Mouse (Mus musculus) cerebellum, adult 18-20 months (tissue): ENCODE measurements around the gene Igsf21.

Experiments
- DNase-seq, 2 experiments: peaks; one replicate each; pipeline ENCODE4 v3.0.0; 2021

The Igsf21 gene

DNA sequence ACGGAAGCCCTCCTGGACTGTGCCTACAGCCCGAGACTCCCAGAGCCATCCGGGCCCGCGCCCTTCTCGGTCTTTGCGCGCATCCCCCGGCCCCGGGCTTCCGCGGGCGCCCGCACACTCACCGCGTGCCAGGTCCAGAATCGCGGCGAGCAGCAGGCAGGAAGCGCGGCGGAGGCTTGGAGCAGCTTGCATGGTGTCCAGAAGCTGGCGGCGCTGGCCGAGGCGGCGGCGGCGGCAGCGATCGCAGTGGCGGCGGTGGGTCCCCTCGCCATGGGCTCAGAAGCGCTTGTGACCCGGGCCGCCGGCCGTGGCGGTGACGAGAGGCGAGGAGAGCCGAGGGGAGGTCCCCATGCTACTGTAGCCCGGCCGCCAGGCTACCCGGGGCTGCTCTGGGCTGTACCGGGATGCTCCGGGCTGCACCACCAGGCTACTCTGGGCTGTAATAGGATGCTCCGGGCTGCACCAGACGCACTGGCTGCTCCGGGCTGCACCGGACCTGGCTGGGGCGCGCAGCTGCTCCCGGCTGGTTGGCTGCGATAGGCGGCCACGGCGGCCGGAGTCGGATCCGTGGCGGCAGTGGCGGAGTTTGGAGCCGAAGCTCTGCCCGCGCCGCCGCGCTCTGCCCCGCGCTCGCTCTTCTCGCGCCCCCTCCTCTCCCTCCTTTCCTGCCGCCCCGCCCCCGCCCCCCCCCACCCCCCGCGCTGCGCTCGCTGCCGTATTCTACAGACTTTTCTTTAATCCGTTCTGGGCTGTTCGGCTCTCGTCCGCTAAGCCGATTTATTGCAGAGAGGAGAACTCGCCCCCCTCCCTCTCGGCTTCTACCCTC lies at the start of gene Igsf21:
Gene Igsf21 (minus strand): TSS at position 605 of the 826 bp plus-strand sequence.
- peak; percentile 58 to 73 for DNase-seq

DNA sequence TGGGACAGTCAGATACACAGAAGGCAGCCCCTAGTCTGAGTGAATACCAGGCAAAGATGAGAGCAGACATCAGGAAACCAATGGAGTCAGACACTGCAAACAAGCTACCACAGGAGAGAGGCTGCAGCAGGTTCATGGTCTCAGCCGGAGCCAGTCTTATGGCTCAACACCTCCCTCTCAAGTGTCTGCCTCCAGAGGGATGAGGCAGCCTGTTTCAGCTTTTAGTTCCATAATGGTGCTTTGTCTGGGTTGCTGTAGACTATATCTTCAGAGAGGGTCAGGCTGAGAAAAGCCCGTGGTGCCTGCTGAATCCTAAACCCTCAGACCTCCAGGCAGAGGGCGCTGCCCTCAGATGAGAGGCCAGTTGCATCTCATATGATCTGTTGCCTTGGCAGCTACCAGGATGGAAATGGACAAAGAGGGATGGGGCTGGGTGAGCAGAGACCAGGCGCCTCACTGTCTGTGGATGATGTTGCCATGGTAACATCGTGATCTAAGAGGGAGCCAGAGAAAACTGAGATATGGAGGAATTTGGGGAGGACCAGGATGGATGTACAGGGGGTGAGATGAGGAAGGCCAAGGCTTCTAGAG lies 39.2 kb upstream of the Igsf21 start:
- DNase-seq = no peak

DNA sequence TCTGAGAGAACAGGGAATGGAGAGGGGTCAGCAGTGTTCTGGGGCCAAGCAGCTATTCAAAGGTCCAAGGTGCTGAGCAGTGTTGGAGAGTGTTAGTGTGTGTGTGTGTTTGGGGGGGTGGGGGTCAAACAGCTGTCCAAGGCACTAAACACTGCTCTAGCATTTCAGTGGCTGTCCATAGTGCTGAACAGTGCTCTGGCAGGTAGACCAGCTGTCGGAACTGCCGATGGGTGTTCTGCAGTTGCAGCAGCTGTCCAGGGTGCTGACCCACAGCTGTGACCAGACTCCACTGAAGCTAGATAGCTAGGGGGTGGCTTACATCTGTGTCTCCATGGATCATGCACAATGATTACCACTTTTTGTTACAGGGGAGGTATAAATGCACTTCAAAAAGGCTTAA lies 36.8 kb upstream of the Igsf21 start:
- DNase-seq = no peak

DNA sequence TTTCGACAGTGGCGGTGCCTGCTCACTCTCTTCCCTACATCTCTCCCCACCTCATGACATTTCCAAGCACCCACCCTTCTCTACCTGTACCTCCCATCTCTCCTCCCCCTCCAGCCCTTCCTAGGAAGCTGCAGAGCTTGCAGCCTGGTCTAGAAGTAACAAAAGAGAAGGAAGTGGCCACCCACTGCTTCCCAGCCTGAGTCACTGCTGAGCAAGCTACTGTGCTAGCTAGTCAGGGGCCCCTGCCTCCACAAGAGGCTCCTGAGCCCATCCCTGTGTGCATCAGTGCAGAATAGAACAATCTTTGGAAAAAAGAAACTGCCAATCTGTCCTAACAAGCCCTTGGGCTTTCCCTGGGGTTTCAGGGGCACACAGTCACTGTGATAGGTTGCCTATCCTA lies 31.7 kb upstream of the Igsf21 start:
- DNase-seq = no peak

DNA sequence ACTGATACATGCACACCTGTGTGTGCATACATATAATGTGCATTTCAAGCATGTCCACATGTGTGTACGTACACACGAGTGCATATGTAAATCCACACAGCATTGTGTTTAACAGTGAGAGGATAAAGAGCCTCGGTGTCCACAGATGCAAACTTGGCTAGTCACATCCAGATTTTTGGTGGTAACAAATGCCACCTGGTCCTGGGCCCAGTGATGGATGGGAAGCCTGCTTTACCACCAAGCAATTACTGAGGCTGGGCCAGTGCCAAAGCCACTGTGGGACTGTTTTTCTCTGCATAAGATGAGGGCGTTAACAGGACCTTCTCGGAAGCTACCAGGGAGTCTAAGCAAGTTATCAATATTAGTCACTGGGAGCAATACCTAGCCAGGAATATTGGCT lies 25.3 kb upstream of the Igsf21 start:
- peak; percentile 34 to 44 for DNase-seq

DNA sequence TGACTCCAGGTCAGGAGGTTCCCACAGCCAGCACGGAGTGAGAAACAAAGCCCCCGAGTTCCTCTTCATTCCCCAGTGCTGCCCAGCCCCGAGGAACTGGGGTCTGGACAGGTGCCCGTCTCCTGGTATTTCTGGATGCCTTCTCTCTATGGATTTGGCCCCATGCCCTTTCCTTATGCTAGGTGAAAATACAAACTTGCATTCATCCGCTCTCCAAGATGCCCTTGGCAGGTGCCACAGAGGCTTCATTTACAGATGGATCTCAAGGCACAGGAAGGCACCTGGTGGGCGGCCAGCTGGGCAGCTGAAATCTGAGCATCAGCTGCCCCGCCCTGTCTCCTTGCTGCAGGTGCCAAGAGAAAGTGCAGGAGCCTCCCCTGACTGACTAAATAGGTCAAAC lies 23.9 kb upstream of the Igsf21 start:
- peak; percentile 91 to 92 for DNase-seq

DNA sequence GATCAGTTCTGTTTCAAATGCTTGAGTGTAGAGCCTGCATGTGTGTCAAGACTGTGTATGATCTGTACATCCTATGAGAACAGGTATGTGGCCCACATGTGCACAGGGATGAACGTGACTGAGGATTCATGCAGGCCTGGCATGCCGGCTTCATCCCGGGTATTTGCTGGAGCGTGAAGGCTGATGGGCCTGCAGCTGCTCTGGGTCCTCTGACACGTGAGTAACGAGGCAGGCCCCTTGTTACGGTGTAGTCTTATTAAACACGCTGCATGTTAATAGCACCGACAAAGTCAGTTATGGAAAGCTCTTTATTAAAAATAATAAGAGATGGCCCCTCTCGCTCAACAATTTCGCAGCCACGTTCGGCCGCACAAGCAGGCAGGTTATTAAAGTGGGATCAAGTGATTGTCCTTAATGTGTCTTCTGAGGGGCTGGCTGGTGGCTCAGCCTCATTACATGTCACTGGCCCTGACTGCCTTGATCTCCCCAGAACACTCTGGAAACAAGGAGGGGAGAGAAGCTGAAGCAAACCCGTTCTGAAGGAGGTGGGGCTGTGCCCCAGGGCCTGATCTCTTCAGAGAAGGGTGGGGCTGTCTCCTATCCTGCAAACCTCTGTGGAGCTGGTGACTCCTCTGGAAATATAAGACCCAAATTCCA lies 22.7 kb upstream of the Igsf21 start:
- peak in 1 of 2 experiments; percentile 13 for DNase-seq

DNA sequence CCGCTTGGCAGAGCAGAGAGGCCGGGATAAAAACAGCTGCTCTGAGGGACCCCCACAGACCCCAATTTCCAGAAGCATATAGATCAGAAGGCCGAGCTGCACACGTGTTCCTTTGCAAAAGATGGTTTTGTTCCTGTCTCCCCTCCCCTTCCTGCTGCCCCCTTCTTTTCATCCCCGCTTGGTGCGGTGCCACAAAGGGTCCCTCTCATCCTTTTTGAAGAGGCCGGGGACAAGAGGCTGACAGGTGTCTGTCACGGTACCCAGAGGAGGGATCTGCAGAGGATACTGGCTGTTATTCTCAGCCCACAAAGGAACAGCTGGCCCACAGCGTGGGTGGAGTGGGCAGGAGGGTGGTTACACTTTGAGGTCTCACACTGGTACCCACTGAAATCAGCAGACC lies 21.3 kb upstream of the Igsf21 start:
- peak in 1 of 2 experiments; percentile 17 for DNase-seq

DNA sequence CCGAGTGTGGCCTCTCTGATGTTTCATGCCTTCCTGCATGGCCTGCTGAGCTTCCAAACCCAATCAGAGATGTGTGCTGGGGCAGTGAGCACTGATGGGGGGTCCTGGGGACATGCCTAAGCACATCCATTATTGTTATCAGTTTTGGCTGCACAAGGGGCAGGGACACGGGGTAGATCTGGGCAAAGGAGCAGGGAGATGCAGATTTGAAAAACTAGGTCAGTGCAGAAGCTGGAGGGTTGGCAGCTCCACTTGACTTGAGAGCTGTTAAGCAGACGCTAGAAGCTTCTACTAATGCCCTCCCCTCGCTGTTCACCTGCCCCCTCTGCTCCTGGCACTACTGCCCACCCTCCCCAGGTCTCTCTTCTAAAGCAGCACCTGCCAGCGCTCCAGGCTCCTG lies 20.5 kb upstream of the Igsf21 start:
- DNase-seq = peak; percentile 32 to 36

DNA sequence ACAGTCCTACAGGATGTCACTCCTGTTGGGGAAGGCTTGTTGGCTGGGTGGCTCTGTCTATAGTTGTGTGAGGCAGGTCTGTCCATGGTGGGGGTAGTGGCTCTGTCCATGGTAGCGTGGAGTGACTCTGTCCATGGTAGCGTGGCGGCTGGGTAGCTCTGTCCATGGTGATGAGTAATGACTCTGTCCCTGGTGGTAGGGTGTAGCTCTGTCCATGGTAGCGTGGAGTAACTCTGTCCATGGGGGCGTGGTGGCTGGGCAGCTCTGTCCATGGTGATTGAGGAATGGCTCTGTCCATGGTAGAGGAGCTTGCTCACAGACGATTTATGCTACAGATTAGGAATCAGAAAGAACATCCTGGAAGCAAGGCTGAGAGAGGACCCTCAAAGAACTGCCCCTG lies 12.4 kb upstream of the Igsf21 start:
- no peak for DNase-seq

DNA sequence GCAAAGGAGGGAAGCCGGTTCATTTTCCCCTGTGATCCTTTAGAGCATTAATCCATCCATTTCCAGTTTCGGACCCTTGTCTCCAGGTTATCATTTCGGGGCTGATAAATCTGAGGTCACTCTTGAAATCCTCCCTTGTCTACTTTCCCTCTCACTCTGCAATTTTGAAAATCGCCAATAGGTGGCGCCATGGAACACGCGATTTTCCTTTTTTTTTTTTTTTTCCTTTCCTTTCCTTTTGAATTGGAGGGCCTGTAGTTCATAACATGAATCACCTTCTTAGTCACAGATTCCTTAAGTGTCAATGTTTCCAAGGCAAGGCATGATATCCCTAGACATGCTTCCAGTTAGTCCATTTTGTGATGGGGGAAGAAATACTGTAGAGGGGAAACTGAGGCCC lies 5.8 kb upstream of the Igsf21 start:
- peak; percentile 61 to 78 for DNase-seq

DNA sequence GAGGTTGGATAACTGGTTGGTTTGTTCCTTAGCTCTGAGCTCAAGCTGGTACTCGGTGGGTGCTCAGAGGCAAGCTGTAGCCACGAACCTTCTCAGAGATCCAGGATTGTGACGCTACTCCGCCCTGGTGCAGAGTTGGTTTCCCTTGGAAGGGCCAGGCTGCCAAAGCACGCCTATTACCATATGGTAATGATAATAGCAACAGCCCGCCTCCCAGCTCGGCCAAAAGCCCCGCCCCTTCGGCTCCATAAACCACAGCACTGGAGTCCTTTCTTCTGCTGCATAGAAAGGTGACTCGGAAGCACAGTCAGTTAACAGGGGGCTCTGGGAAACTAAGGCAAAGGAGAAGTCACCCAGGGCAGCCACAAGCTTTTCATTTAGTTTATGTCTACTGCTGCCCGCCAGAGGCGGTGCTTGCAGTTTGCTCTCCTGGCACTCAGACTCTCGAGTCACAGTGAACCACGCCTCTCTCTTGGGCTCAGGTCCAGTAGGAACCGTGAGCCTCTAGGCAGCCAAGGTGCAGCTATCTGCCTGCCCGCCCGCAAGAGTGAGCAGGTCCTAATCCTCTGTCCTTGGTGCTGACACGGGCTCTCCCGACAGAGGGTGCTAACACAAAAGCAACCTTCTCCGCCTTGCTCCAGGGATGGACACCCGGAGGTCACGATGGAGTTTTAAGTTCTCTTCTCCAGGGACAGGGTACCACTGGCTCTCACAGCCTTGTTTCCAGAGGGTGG lies 2.6 kb upstream of the Igsf21 start:
- peak; percentile 86 to 91 for DNase-seq

DNA sequence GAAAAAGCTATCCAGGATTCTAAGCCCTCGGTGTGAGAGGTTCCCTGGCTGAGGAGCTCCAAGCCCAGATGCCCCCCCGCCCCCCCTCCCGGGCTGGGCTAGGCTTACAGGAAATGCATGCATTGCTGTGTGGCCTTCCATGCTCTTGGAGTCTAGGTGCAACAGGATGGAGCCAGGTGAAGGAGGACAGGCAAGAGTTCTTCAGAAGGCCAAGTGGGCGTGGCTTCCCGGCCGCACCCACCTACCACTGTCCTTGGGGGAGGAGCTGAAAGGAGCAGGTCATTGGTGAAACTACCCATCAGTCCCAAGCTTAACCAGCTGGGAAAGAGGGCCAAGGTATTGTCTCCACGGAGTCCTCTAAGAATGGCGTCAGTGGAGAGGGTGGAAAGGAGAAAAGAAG lies 1.8 kb upstream of the Igsf21 start:
- DNase-seq = peak; percentile 33 to 39

DNA sequence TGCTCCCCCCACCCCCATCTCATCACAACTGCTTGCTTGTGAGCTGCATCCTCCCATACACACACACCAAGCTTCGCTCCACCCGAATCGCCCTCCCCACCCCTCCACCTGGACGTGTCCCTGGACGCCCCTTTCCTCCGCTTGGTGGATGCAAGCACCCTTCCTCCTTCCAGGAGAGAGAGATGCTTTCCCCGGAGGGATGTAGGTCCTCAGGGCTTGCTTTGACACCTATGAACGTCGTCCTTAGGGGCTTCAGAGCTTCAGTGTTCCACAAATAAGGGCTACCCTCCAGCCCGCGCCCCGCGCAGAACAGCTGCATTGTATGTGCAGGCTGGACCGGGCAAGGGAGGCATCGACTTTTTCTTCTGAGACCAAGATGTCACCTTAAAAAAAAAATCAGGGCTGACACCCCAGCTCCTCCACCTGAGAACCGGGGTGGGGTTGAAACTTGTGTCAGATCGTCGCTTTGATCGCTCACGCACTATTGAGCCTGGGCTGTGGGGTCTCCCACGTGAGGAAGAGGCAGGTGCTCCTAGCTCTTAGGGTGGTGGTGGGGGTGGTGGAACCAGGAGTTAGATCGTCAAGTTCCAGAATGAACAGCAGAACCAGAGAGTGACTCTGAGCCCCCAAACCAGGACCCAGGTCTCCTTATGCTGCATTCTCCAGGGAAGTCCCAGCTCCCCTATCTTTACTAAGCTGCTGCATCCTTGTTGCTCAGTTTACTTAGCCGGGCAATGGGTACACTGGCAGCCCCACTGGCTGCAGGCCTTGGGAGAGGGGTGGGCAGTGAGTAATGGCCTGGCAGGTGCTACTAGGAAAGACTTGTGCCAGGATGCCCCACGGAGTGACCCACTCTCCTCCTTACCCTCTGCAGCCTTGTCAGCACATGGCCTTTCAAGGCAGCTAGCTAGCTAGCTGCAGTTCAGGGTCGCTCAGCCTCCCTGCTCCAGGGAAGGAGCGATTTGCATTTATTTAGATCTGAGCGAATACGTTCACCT lies 721 bp upstream of the Igsf21 start:
- DNase-seq = peak; percentile 39

DNA sequence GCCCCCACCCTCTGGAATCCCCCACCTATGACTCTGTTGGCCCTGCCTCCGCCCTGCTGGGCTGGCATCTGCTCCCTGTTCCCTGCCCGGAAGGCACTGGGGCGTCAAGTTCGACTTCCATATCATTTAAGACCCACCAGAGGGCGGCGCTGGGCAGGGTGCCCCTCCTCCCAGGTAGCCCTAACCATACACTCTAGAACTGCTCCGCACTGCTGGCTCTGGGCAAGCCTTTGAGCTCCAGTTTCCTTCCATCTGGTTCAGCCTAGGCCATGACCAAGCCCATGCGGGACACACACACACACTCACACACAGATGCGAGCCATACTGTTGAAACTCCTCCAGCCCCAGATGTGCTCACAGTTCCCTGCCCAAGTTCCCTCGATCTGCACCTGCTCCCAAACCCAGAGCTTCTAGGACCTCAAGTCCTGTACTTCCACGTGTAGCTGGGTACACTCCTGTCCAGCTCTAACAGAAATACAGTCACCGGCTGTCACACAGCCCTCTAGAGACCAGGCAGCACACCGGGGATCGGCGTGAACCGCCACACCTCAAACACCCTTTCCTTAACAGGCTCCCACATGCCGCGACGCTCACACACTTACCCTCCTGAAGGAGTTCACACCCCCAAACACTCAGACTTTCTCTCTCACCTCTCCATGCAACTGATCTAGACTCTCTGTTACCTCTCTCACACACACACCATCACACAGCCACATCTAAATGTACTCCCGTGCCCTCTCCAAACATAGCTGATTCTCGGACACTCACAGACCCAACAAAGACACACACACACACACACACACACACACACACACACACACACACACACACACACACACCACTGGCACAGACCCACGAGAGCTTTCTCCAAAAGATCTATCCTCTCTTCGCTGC lies 1.1 kb downstream of the Igsf21 start:
- DNase-seq = peak; percentile 82 to 86

DNA sequence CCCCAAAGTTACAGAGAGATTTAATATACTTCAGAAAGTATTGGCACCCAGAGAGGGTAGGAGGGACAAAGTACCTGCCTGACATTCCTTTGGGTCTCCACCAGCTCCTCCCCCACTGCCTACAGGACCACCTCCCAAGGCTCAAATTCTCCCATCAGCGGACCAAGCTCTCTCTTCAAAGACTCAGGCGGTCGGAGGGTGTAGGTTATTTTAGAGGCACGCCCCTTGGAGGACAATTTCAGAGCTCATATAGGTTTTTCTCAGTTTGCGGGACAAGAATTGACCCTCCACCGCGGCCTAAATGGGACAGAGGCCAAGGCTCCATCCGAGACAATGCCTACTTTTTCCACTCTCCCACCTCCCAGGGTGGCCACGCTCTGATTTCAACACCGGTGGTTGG lies 1.7 kb downstream of the Igsf21 start:
- DNase-seq = no peak

DNA sequence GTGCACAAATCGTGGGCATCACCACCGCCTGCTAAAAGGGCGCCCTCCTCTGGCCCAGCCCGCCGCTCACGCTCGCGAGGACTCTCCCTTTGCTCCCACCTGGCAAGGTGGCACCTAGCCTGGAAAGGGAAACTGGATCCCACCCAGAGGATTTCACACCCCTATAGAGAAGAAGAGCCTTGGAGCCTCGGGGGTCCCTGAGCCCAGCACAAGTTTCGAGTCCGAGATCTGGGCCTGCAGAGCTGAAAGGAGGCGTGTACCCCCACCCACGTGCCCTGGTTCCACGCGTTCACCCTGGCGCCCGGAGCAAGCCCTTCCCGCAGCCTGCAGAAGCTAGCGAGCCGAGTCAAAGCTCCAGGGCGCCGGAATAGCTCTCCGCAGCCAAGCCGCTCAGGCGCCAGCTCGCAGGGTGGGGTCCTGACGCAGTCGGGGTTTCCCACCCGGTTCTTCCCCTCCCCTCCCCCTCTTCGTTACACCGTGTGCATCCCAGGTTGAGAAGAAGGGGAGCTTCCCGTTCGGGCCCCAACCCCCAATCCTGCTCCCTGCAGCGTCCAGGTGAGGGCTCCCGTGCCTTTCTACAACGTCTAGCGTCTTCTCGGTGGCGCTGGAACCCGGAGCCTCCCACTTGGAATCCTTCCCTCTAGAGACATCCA lies 2.3 kb downstream of the Igsf21 start:
- DNase-seq = peak; percentile 77 to 79

DNA sequence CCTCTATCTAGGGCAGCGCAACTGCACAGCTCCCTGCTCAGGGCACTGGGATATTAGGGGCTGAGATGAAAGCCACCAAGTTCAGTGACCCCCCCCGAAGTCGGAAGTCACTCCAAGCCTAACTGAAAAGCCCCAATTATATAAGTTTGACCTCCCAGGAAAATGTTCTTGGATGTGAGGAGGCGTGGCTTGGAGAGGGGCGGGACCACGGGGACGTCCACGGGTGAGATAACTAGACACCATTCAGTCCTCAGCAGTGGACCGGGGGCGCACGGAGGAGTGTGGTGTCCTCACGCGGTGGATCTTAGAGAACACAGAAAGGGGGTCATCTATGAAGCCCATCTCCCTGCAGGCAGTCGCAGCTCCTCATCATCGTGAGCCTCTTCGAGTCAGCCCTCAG lies 3.4 kb downstream of the Igsf21 start:
- peak; percentile 46 to 52 for DNase-seq

DNA sequence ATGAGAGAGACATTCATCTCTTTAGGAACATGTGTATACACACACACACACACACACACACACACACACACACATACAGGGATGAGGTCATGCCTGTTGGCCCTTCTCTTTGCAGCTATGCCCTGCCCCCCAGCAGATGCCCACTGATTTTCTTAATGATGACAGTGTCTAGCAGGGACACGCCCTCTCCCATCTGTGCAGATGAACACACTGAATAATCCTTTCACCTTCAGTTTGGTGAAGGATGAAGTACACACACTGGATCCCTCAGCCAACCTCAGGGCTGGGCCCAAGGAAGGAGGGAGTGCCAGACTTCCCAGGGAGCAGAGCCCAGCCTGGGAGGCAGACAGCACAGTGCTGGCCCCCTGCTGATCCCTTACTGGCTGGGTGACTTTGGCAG lies 4.3 kb downstream of the Igsf21 start:
- DNase-seq = peak in 1 of 2 experiments; percentile 26

DNA sequence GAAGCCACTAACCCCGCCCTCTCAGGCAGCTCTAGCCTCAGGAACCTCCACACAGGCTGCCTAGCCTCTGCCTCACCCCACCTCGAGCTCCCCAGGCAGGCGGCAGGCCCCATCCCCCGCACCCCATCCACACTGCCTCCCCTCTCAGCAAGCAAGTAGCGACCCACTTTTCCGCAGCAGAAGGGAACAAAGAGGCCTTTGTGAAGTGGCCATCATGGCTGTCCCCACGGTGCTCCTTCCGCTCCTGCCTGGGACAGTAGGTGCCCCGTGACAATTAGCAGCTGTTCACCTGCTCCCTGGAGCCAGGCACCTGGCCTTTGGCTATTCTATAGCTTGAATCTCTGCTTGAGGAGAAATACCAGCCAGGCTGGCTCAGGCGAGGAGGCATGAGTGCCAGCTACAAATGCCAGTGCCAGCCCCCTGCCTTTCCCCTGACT lies 9.3 kb downstream of the Igsf21 start:
- peak in 1 of 2 experiments; percentile 54 for DNase-seq
